Mouse (Mus musculus) cerebellum, adult 11 months (tissue): Measurements from ENCODE around the gene Atp11c.

Experiments
- DNase-seq: peaks from one replicate; pipeline ENCODE4 v3.0.0; 2022

Atp11c gene

DNA sequence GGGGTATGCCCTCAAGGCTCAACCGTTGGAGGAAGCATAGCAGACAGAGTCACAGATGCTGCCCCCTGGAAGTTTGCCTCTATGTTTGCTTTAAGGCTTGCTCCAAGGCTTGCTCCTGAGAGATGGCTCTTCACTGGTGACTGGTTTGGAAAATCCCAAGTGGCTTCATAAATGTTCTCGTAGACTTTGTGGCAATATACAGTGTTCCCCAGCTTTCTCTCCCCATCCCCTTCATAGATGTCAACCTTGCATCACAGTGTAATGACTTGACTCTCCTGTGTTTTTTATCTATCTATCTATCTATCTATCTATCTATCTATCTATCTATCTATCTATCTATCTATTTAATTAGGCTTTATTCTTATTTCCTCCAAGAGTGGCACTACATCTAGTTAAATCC, at the start of gene Atp11c:
Gene Atp11c (minus strand): TSS at position 101 of the 400 bp plus-strand sequence.
- DNase-seq = no peak

DNA sequence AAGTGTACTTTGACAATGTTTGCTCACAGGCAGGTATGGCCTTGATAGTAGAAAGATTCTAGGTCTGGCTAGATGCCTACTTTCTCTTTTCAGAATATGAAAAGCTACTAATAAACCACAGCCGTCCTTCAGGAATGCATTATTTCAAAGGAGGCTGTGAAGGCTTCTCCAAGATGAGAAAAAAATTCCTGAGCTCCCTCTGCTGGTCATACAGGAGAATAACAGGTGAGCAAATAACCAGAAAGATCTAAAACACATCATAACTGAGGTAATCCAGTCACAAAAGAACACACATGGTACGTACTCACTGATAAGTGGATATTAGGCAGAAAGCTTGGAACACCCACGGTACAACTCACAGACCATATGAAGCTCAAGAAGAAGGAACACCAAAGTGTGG, 16.7 kb upstream of the Atp11c start:
- no peak for DNase-seq

DNA sequence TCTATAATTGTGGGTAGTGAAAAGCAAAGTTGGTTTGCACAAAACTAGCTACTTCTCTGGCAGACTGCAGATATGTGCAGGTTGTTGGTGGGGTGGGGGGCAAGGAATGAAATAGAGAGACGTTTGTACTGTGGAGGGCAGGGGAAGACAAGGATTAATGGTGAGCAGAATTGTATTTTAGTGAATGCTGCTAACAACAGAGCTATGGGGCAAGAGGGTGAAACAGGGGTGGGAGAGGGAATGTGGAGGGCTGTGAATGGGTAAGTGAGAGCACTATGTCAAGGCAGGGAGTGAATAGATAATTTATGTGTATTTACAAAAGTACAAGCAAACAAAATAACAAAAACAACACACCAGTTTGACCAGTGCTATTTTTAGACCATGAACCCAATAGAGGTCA, 22.0 kb downstream of the Atp11c start:
- no peak for DNase-seq

DNA sequence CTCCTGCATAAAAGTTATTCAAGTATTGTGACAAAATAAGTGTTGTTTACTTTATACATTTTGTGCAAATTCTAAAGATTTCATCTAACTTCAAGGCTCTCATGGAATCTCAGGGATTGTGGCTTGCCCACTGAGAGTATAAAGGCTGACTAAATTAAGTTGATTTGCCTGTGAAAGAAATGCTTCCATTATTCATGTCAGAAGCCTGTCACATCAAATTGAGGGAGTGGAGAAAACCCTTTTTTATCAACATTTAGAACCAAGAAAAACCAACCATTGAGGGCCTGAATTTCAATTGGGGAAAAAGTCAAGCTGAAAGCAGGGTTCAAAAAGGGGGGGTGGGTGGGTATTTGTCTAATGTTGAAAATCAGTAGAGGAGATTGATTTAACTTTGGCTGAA, 23.5 kb downstream of the Atp11c start:
- DNase-seq = no peak

DNA sequence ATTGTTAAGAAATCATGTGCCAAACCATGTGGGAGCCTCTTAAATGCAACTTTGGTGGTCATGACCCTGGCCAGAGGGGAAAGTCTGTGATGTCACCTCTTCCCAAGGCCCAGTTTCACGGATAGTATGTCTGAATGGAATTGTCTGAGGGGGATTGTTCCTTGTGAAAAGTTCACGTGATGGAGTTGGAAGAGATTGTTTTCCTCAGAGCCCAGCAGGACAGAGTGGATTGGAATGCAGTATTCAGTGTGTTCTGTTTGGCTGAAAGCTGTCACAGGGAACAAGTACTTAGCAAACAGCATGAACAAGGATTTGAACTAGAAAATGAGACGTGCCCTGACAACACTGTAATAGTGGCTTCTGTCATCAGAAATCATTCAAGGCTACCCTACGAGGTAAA, 37.3 kb downstream of the Atp11c start:
- no peak for DNase-seq

DNA sequence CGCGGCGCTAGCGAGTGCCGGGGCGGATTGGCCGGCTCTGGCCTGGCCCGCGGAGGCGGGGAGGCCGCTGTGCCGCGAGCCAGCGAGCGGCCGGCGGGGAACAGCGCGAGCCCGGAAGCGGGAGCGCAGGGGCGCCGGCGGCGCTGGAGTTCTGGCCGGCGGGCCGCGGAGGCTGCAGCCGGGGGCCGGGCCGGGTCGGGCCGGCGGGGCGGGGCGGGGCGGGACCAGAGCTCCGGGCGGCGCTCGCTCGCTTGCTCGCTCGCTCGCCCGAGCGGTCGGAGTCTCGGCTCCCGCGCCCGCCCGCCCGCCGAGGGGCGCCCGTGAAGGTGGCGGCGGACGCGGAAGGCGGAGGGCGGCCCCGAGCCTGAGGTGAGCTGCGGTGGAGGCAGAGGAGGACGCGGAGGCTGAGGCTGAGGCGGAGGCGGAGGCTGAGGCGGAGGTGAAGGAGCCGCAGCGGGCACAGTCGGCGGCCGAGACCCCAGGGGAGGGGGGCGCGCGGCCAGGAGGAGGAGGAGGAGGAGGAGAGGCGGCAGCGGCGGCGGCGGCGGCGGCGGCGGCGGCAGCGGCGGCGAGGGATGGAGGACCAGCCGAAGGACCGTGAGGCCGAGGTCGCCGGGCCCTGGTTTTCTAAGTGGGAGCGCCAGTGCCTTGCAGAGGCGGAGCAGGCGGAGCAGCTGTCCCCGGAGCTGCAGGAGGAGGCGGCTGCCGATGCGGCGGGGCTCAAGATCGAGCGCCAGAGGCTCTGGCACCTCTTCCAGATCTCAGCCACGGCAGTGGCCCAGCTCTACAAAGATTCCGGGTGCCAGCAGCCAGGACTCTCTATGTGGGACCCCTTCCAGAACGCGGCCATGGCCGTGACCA, 44.8 kb downstream of the Atp11c start:
- DNase-seq = peak; percentile 27

DNA sequence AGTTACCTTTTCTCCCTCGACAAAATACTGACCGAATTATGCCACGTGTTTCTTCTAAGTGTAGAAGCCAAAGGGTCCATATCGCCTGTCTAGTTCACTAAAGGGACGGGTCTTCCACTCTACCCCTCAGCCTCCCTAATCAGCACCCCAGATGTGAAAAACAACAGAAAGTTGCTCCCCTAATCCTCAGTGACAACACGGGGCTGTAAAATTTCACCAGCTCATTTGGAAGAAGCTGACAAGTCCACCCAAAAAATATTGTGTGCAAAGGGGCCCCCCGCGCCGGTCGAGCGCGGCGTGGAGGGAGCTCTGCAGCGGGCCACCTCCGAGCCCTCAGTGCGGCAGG, 45.4 kb downstream of the Atp11c start:
- no peak for DNase-seq

DNA sequence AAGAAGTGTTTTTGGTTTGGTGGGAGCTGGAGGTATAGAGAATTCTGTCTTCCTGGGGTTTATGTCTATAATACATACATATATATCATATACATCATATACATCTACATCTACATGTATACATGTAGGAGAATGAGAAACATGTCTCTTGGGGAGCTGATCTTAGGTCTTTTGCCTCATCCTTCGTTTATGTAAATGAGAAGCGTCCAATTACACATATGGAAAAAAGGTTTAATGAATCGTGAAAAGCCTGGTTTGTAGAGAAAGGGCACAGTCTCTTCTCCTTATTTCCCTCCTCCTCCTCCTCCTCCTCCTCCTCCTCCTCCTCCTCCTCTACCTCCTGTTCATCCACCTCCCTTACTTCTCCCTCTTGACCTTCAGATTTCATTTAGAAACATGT, 46.6 kb downstream of the Atp11c start:
- DNase-seq = no peak

DNA sequence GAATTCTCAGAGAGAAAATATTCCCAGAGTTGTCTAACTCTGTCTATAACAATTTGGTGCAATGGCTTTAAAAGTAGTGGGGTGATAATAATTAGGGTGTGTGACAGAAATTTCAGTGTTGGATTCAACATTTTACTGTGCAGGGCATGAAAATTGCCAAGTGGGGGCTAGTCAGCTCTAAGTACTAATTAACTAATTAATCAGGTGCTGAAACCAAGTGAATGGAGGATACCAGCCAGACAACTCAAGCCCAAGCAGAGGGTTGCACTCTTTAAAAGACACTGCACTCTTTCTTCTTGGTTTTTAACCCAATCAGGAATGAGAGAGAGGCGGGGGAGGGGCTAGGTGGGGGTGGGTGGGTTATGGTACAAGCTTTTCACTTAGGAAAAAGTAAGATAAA, 47.1 kb downstream of the Atp11c start:
- DNase-seq = no peak

DNA sequence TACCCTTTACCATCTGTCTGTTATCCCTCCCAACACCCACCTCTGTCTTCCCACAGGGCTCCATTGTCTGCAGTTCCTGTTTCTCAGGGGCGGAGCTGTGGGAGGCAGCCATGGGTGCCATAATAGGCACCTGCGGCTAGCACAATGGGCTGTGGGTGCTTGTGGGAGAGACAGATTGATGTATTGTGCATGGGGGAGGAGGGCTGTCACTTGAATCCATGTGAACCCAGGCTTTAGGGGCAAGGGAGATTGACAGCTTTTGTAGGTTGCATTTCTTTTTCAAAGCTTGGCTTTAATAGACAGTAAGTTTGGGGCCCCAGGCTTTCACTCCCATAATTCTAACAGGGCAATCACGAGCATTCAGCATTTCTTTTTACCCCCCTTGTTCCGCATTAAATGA, 48.4 kb downstream of the Atp11c start:
- DNase-seq = no peak

DNA sequence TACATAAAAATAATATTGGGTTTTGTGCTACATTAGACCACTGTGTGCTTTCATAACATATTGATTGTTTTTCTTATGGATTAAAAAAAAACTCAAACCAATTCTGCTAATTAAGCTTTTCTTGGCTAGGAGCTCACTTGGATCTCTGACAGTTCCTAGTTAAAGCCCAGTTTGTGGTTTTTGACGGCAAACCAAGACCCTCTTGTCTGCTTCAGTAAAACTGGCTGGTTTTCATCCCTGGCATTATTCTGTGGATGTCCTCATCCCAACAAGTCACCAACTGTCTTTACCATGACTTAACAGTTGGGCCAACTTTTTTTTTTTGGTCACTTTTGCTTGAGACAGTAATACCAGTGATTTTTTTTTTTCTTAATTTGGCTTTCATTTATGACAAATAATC, 49.6 kb downstream of the Atp11c start:
- DNase-seq = no peak

DNA sequence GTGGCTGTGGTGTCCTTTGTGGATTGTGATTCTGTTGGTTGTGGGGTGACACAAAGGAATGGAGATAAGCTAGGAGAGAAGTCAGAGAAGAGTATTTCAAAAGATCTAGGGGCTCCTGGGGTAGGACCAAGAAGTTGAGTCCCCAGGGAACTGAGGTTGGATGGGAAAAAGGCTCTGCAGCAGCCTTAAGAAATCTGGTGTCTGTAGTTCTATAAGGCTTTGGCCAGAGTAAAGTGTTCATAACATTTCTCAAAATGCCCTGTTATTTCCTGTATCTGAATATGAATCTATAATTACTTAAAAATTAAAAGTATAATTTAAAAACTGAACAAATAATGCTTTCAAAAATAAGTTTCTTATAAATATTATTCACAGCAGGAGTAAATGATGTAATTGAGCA, 53.3 kb downstream of the Atp11c start, which contains the start of gene Gm7073:
Gene Gm7073 (minus strand): TSS at position 101 of the 400 bp plus-strand sequence.
- DNase-seq = no peak

DNA sequence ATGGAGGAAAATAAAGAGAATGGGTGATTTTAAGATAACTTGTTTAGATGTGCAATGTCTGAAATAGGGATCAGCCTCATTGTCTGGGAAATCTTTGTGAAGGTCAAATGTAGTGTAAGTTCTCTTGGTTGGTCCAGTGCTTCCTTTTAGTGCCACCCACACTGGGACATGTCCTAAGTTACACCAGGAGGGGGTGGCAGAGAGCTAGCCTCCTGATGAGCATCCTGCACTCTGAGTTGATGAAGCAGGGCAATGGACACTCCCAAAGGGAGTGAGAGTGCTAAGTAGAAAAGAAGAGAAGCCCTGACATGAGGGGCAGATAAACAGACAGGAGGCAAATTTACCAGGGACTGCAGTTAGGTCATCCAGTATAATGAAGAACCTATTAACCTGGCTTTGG, 88.5 kb downstream of the Atp11c start:
- DNase-seq = no peak

DNA sequence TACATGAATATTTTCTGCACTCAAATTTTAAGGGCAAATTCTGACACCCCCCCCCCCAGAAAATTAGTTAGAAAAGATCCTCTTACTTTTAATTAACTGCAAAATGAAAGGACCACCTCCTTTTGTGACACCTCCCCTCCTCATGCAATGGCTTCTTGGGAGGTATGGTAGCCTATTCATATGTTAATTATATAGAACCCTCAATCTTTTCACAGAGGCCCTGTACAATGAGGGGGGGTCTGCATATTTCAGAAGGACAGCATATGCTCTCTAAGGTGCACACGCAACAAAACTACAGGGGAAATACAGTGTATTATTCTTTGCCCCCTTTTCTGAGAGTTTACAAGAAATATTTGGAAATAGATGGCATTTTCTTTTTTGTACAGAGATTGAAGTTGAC, 94.7 kb downstream of the Atp11c start:
- no peak for DNase-seq

DNA sequence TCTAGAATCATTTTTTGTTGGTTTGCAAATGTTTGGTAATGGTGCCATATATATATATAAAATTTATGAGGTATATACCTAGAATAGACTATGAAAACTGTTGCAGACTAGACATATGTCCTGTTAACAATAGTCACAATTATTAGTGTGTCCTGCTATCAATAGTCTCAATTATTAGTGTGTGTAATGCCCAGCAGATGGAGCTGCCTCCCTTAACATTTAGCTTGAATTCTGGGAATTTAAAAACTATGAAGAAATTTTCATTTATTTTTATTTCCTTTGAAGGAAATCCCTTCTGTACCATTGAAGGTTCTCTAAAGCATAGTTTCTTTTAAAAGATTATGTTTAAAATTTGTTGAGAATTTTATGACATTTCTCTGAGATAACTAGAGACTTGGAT, 97.2 kb downstream of the Atp11c start:
- DNase-seq = no peak

DNA sequence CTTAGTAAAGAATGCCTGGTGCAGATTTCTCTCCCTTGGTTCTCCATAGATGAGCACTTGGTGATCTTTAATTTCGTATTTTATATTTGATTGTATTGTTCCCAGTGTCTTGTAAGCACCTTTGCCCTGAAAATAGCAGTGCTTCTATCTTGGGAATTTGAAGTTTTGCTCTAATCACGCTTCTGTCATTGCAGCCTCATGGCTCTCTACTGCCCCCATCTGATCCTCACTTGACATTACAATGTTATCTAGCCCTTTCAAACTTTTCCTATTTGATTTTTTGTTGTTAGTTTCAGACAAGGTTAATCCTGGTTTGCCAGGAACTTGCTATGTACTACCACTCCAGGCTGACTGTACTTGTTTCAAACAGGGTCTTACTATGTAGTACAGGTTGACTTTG, 128.7 kb downstream of the Atp11c start:
- DNase-seq = no peak

DNA sequence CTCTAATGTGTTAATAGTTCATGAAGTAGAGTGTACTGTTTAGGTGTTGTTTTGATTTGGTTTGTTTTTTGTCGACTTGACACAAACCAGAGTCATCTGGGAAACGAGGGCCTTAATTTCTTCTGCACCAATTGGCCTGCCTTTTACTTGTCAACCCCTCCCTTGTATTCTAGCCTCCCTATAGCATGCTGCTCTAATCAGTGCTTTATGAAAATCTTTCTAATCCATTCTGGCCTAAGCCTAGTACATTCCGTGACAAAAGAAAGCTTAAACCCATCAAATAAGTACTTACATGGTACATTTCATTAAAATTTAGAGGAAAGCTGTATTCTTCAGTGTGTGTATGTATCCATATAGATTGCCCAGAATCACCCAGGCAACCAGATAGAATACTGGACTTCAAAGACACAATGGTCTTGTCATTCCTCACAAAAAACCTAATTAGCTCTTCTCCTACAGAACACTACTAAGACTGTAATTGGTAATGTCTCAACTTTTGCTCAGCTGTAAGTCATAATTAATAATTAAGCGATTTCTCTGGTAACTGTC, 177.9 kb downstream of the Atp11c start:
- no peak for DNase-seq

DNA sequence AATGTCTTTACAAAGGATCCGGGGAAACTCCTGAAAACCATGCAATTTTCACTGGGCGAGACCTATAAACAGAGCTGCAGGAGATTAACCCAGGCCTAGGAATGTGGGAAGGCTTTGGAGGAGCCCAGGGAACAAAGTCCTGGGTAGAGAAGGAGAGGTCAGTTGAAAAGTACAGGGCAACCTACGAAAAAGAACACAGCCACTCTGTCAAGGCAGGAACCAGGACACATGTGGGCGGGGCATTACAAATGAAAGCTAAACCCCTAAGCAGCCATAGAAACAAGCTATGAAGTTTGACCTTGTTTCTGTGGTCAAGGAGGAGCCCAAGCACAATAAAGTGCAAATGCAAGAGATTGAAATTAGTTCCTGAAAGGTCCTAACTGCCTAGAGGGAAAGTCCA, 186.8 kb downstream of the Atp11c start:
- no peak for DNase-seq

DNA sequence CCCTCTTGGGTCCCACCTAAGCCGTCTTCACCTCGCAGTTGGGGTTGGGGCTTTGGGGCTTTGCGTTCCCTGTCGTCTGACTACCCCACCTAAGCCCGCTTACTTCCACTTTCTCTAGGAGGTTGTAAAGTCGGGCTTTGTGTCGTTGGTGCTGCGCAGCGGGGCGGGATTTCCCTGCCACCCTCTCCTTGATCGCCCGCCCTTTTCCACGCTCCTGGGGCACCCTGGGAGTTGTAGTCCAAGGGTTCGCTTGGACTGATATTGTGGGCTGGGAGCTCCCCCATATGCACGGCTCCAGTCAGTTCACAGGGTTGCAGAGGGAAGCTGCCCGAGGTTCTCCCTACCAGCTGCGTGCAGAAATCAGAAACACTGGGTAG, 187.8 kb downstream of the Atp11c start:
- peak; percentile 81 for DNase-seq

DNA sequence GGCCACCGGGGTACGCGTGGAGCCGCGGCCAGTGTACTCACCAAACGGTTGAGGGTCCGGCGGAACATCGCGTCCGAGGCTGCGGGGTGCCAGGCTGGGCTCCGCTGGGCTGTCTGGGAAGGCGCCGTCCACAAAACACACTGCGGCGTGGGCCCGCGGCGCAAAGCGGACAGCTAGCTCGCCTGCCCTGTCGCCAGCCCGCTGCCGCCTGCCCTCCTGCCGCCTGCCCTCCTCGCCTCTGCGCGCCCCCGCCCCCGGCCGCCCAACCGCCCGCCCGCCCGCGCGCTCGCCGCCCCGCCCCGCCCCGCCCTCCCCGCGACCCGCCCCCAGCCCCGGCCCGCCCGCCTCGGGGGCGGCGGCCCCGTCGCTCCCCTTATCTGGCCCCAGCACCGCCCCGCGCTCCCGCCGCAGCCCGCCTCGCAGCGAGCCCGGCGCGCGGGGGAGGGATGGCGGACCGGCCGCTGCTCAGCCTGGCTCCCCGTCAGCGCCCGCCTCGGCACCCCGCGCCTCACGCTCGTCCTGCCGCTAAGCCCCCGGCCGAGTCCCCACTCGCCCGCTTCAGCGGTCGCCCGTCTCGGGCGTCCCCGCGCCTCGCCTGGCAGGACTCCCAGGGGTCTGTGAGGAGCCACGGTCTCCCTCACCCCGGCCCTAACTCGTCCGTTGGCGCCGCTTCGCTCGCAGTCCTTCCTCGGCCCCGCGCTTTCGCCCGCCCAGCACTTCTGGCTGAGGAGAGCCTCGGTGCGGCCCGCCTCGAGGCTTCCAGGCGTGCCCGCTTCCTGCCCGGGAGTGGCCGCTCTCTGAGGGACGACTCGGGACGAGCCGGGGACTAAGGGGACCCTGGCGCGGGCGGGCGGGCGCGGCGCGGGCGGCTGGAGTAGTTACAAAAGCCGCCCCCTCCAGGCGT, 188.5 kb downstream of the Atp11c start:
- DNase-seq = peak; percentile 54

DNA sequence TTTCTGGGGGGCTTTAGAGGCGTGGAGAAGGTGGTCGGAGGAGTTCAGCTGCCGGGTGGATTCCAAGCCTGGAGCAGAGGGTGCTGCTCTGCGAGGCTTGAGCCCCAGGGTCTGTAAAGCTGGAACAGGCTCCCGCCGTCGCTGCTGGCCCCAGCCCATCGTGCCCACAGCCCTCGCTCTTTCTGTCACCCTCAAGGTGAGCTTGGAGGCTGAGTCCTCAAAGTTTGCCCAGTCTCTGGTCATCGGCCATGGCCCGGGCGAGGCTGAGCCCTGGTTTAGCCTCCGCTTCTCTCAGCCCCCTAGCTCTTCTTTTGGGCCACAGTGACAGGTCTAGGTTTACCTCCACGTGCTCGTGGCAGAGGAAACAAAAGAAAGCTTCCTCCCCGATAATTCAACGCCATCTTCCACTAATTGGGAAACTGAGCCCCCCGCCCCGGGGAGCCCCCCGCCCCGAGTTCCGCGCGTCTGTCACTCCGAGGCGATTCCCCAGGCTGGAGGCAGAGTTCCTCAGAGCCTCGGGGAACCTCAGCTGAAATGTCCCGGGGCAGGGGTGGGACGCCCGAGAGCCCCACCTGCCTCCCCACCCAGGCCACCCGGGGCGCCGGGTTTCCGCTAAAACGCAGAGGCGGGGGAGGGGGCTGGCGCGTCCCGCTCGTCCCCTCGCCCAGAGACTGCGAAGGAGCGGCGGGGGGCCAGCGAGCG, 189.3 kb downstream of the Atp11c start:
- DNase-seq = peak; percentile 54

DNA sequence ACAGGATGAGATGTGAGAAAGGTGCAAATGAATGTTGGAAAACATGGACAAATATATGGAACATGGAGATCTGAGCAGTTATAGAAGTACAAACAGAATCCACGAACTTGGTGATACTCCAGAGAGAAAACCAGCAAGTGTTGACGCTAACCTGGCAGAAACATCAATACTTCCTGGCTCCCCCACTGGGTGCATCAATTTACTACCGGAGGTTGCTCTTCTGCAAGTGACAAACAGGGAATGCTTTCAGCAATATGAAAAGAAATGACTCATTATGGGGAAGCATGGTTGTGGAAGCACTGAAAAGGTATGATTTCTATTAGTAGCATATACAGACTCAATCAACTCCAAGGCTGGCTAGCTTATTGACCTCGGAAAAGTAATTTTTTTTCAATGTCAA, 198.2 kb downstream of the Atp11c start:
- DNase-seq = peak; percentile 22

DNA sequence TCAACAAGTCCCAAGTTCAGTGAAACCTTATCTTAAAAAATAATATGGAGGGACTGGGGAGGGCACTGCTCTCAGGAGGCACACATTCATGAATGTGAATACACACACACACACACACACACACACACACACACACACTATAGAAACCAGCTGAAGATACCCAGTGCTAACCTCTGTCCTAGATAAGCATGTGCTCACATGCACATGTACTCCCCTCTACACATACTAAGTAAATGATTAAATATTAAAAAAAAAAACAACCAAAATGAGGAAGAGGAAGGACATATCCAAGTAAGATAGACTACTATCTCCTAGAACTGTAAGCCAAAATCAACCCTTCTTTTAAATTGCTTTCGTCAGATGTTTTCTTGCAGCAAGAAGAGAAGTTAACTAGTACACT, 205.6 kb downstream of the Atp11c start:
- no peak for DNase-seq
